Mouse (Mus musculus) ovary, adult 2 months (tissue): ENCODE results near the gene Rps3. TPM values are rescaled to one million over a fixed set of nuclear protein-coding genes. Genes with fewer than 3 reads are reported as not detected.

ENCODE experiments used
- polyA plus RNA-seq: library from polyadenylated mRNA; depleted of rRNA; stranded (reverse); fragments of >200 nt; gene quantifications from 2 replicates; pipeline ENCODE4 v1.2.3, GENCODE M21; 2012; rRNA removed

Gene Rps3
- polyA plus RNA-seq, result 294 and 418 TPM in 2 replicates

GRCm38 (mm10) chr7:99483271-99483923, at the start of gene Rps3:
Gene Rps3, minus strand, starts transcription at chr7:99483738.

GRCm38 (mm10) chr7:99465811-99466210, 17.7 kb downstream of the Rps3 start, which contains the start of gene Klhl35:
Gene Klhl35, plus strand, starts transcription at chr7:99466004.

Other genes with a start within 250 kb of the Rps3 start
- 4.8 and 5.7 TPM in 2 replicates for gene Mogat2, start 245.1 kb downstream of the Rps3 start, polyA plus RNA-seq
- 6.2 and 7.5 TPM in 2 replicates for gene Map6, start 216.3 kb downstream of the Rps3 start, polyA plus RNA-seq
- gene Serpinh1, start 130.5 kb downstream of the Rps3 start, polyA plus RNA-seq, result 1,229 and 1,289 TPM in 2 replicates
- 50.8 and 51.2 TPM in 2 replicates for gene Gdpd5, start 102.3 kb downstream of the Rps3 start, polyA plus RNA-seq
- gene Klhl35, start 17.7 kb downstream of the Rps3 start, polyA plus RNA-seq, result 2.5 and 4.0 TPM in 2 replicates
- gene Arrb1, start 51.7 kb upstream of the Rps3 start, polyA plus RNA-seq, result 42.0 and 44.2 TPM in 2 replicates
- gene Tpbgl, start 143.4 kb upstream of the Rps3 start, polyA plus RNA-seq, result 8.2 and 17.2 TPM in 2 replicates
- 20.5 and 25.8 TPM in 2 replicates for gene Slco2b1, start 227.6 kb upstream of the Rps3 start, polyA plus RNA-seq
- not detected in 2 replicates for gene Olfr520, start 246.5 kb upstream of the Rps3 start, polyA plus RNA-seq